Mouse (Mus musculus) midbrain, embryonic 12.5 days (tissue): ENCODE results near the gene Nlrp9b. TPM values are rescaled to one million over a fixed set of nuclear protein-coding genes. Genes with fewer than 3 reads are reported as not detected.

Experiments used
- polyA plus RNA-seq: library from polyadenylated mRNA; unstranded; fragments of >200 nt; fragmentation: Nextera tagmentation; extraction: Ambion mirVana; gene quantifications from 2 replicates; pipeline ENCODE4 v1.2.1, GENCODE M21; 2016

Gene Nlrp9b
- polyA plus RNA-seq, 1 experiment from 2014 or later: not detected

Other genes starting within 250 kb of the Nlrp9b start
- gene Nectin2, start 241.0 kb upstream of the Nlrp9b start, polyA plus RNA-seq: 46.7 and 53.3 TPM in 2 replicates
- gene Bcam, start 220.4 kb upstream of the Nlrp9b start, polyA plus RNA-seq: 10.7 and 14.1 TPM in 2 replicates
- gene Cblc, start 194.7 kb upstream of the Nlrp9b start, polyA plus RNA-seq: 0.27 and 0.36 TPM in 2 replicates
- gene Bcl3, start 168.7 kb upstream of the Nlrp9b start, polyA plus RNA-seq: 0.52 and 0.64 TPM in 2 replicates
- 0.63 and 1.4 TPM in 2 replicates for gene Gm19345, start 139.5 kb upstream of the Nlrp9b start, polyA plus RNA-seq
- 0.17 TPM in 1 of 2 replicates, not detected in the other for gene Ceacam16, start 130.2 kb upstream of the Nlrp9b start, polyA plus RNA-seq
- not detected in 2 replicates for gene Ceacam19, start 103.5 kb upstream of the Nlrp9b start, polyA plus RNA-seq
- gene Pvr, start 70.3 kb upstream of the Nlrp9b start, polyA plus RNA-seq: 3.4 and 3.7 TPM in 2 replicates
- gene Igsf23, start 40.7 kb upstream of the Nlrp9b start, polyA plus RNA-seq: not detected in 2 replicates
- not detected in 2 replicates for gene Ceacam20, start 26.1 kb upstream of the Nlrp9b start, polyA plus RNA-seq
- not detected in 2 replicates for gene Vmn1r91, start 108.2 kb downstream of the Nlrp9b start, polyA plus RNA-seq
- gene Gm16442, start 131.1 kb downstream of the Nlrp9b start, polyA plus RNA-seq: not detected in 2 replicates
- not detected in 2 replicates for gene Vmn1r93, start 147.6 kb downstream of the Nlrp9b start, polyA plus RNA-seq
- gene Vmn1r94, start 176.9 kb downstream of the Nlrp9b start, polyA plus RNA-seq: not detected in 2 replicates
- not detected in 2 replicates for gene Vmn1r95, start 202.2 kb downstream of the Nlrp9b start, polyA plus RNA-seq
- not detected in 2 replicates for gene Gm6164, start 214.1 kb downstream of the Nlrp9b start, polyA plus RNA-seq
- gene Gm4498, start 242.4 kb downstream of the Nlrp9b start, polyA plus RNA-seq: not detected in 2 replicates